Comparison of ENCODE assay signal across 11 mouse cellular contexts in genomic region chr16:76320118-76320473, GRCm38 (mm10). TPM values are rescaled to one million over a fixed set of nuclear protein-coding genes. Genes with fewer than 3 reads are reported as not detected.
DNase-seq lines count a peak whose midpoint lies in the region; ATAC-seq and TF ChIP-seq lines count a peak whose summit lies in the region.
"Had no signal": no experiment of that assay in that cellular context is flagged by ENCODE, and none has a peak within 500 bp of the region (broad histone marks: within the 10 kb centered on the region; RNA-seq: fewer than 3 reads in every experiment).

No protein-coding gene starts in this region.

- H3K36me3 ChIP-seq in kidney, postnatal 0 days (ENCODE audit: insufficient read depth, low read length) = no peaks in the 10 kb centered on the region
- no peaks in the 10 kb centered on the region for H3K36me3 ChIP-seq in hindbrain, postnatal 0 days (ENCODE audit: insufficient read depth, low read length)
- H3K36me3 ChIP-seq in midbrain, postnatal 0 days (ENCODE audit: insufficient read depth, low read length) = no peaks in the 10 kb centered on the region
- H3K36me3 ChIP-seq in thymus, adult 2 months (ENCODE audit: control insufficient read depth, insufficient read depth, low read length) = no peaks in the 10 kb centered on the region

- H3K4me3 ChIP-seq in gastrocnemius, adult 2 months = no peak overlapping the region
- H3K4me3 ChIP-seq in kidney, postnatal 0 days (replicated peaks; ENCODE audit: low read depth, low read length) = no peak overlapping the region
- no peak overlapping the region for H3K4me3 ChIP-seq in hindbrain, postnatal 0 days (ENCODE audit: low read length)
- no peak overlapping the region for H3K4me3 ChIP-seq in midbrain, postnatal 0 days (ENCODE audit: low read depth, low read length)
- H3K4me3 ChIP-seq in thymus, adult 2 months (ENCODE audit: control insufficient read depth, insufficient read depth, low read length) = no peak overlapping the region
- H3K4me3 ChIP-seq: myocyte had no signal

- H3K27me3 ChIP-seq in kidney, postnatal 0 days (ENCODE audit: insufficient read depth, low read length) = no peaks in the 10 kb centered on the region
- H3K27me3 ChIP-seq in hindbrain, postnatal 0 days (ENCODE audit: insufficient read depth, low read length) = no peaks in the 10 kb centered on the region
- no peaks in the 10 kb centered on the region for H3K27me3 ChIP-seq in midbrain, postnatal 0 days (ENCODE audit: insufficient read depth, low read length)
- H3K27me3 ChIP-seq in thymus, adult 2 months (ENCODE audit: control insufficient read depth, insufficient read depth, low read length) = no peaks in the 10 kb centered on the region

- no peak overlapping the region for H3K4me2 ChIP-seq in kidney, postnatal 0 days (ENCODE audit: low read length)
- H3K4me2 ChIP-seq in hindbrain, postnatal 0 days (ENCODE audit: low read depth, low read length) = no peak overlapping the region
- H3K4me2 ChIP-seq in midbrain, postnatal 0 days (ENCODE audit: low read depth, low read length, poor library complexity, severe bottlenecking) = no peak overlapping the region

- no peak overlapping the region for H3K9ac ChIP-seq in kidney, postnatal 0 days (ENCODE audit: low read depth, low read length)
- H3K9ac ChIP-seq in hindbrain, postnatal 0 days (replicated peaks; ENCODE audit: low read length) = no peak overlapping the region
- H3K9ac ChIP-seq in midbrain, postnatal 0 days (replicated peaks; ENCODE audit: low read length, poor library complexity, severe bottlenecking) = no peak overlapping the region

- H3K4me1 ChIP-seq in kidney, postnatal 0 days (replicated peaks; ENCODE audit: insufficient read depth, low read length) = peaks cover 24% of the 10 kb centered on the region
- H3K4me1 ChIP-seq in hindbrain, postnatal 0 days (ENCODE audit: insufficient read depth, low read length) = peaks cover 19% of the 10 kb centered on the region
- H3K4me1 ChIP-seq in midbrain, postnatal 0 days (ENCODE audit: insufficient read depth, low read length) = peaks cover 16% of the 10 kb centered on the region
- H3K4me1 ChIP-seq in thymus, adult 2 months (replicated peaks; ENCODE audit: control insufficient read depth, insufficient read depth, low read length) = peaks cover 11% of the 10 kb centered on the region

- 53% methylated on average over 5 of the region's 5 CpGs for WGBS in kidney, postnatal 0 days
- WGBS in hindbrain, postnatal 0 days = 35% methylated on average over 5 of the region's 5 CpGs
- 39% methylated on average over 5 of the region's 5 CpGs for WGBS in midbrain, postnatal 0 days
- WGBS in thymus, adult 2 months = 98% methylated on average over 5 of the region's 5 CpGs

- H3K27ac ChIP-seq in gastrocnemius, adult 2 months = peak overlapping the region; percentile 9; the same call in 1 of the 2 replicates
- H3K27ac ChIP-seq in kidney, postnatal 0 days = 0 out of 2 replicates have a peak overlapping the region, but pooled peaks have one; percentile 31
- H3K27ac ChIP-seq in hindbrain, postnatal 0 days = 0 out of 2 replicates have a peak overlapping the region, but pooled peaks have one; percentile 11
- H3K27ac ChIP-seq in midbrain, postnatal 0 days (ENCODE audit: low read depth, low read length) = 0 out of 2 replicates have a peak overlapping the region, but pooled peaks have one; percentile 12
- H3K27ac ChIP-seq in thymus, adult 2 months (ENCODE audit: control insufficient read depth, insufficient read depth, low read length) = no peak overlapping the region

- no peak for TF ChIP-seq CTCF in gastrocnemius, adult 2 months (IDR thresholded peaks at IDR 0.05)
- no peak for TF ChIP-seq CTCF in kidney, postnatal 0 days (IDR thresholded peaks at IDR 0.05; ENCODE audit: low read depth)
- no peak for TF ChIP-seq CTCF in hindbrain, postnatal 0 days (IDR thresholded peaks at IDR 0.05; ENCODE audit: low read depth)
- no peak for TF ChIP-seq CTCF in midbrain, postnatal 0 days (IDR thresholded peaks at IDR 0.05)
- TF ChIP-seq CTCF in thymus, adult 2 months (IDR thresholded peaks at IDR 0.05; ENCODE audit: borderline replicate concordance, control insufficient read depth, extremely low read depth, insufficient read depth, low read length, poor library complexity) = no peak

- TF ChIP-seq POLR2A in thymus, adult 2 months (IDR thresholded peaks at IDR 0.05; ENCODE audit: control insufficient read depth, extremely low read depth, insufficient read depth, low read length, poor library complexity) = no peak

- H3K9me3 ChIP-seq in kidney, postnatal 0 days (replicated peaks; ENCODE audit: low read length) = no peaks in the 10 kb centered on the region
- no peaks in the 10 kb centered on the region for H3K9me3 ChIP-seq in hindbrain, postnatal 0 days (ENCODE audit: low read length)
- no peaks in the 10 kb centered on the region for H3K9me3 ChIP-seq in midbrain, postnatal 0 days (ENCODE audit: low read length)
- H3K9me3 ChIP-seq: G1E had no signal

- ATAC-seq in kidney, postnatal 0 days (replicated peaks; ENCODE audit: low FRiP score, low read depth) = no peak
- ATAC-seq in hindbrain, postnatal 0 days = no peak
- no peak for ATAC-seq in midbrain, postnatal 0 days (ENCODE audit: low FRiP score)
- no peak for ATAC-seq in megakaryocyte, adult 5-6 weeks (ENCODE audit: poor library complexity, severe bottlenecking)

- intact Hi-C loops in gastrocnemius, adult 2 months (cut with DNase I) = loop anchor here (10.0 kb wide), 1 partner anchor 115 kb away; no protein-coding TSS in a partner anchor

- no peak for DNase-seq in gastrocnemius, adult 2 months
- DNase-seq in gastrocnemius, adult 18-20 months (ENCODE audit: low spot score) = no peak
- no peak for DNase-seq in kidney, postnatal 0 days (ENCODE audit: low spot score)
- no peak for DNase-seq in kidney, postnatal 14 days
- DNase-seq in hindbrain, postnatal 0 days (ENCODE audit: low spot score) = no peak
- DNase-seq in midbrain, postnatal 0 days (ENCODE audit: low spot score) = no peak
- no peak for DNase-seq in thymus, adult 2 months
- DNase-seq: cerebellum, adult 9-10 months had no signal

RNA-seq across cellular contexts. Expression of gene Nrip1, which starts 53.5 kb away (rescaled TPM):
- 10 to 100 TPM; 38.7 to 38.9 TPM for total RNA-seq in gastrocnemius, adult 2 months (2021)
- total RNA-seq in gastrocnemius, adult 18-20 months (2021) = 10 to 100 TPM; 32.8 to 45.6 TPM
- 33.7 and 36.4 TPM in 2 replicates for polyA plus RNA-seq in kidney, postnatal 0 days (2015; fragmentation: Nextera tagmentation; extraction: Ambion mirVana)
- total RNA-seq in hindbrain, postnatal 0 days (2014; rRNA removed) = 26.5 and 29.3 TPM in 2 replicates
- polyA plus RNA-seq in hindbrain, postnatal 0 days (2015; fragmentation: Nextera tagmentation; extraction: Ambion mirVana) = 26.8 and 30.0 TPM in 2 replicates
- 33.7 and 55.8 TPM in 2 replicates for total RNA-seq in midbrain, postnatal 0 days (2014; rRNA removed)
- polyA plus RNA-seq in midbrain, postnatal 0 days (2015; fragmentation: Nextera tagmentation; extraction: Ambion mirVana) = 27.2 and 29.5 TPM in 2 replicates
- 23.7 and 44.1 TPM in 2 replicates for polyA plus RNA-seq in thymus, adult 2 months (2012; rRNA removed)
- 21.6 and 22.9 TPM in 2 replicates for total RNA-seq in megakaryocyte, adult 5-6 weeks (2015)
- 12.2 and 18.3 TPM in 2 replicates for total RNA-seq in megakaryocyte, adult 5-6 weeks (2017)
